Mouse (Mus musculus) right cerebral cortex, postnatal 25 days (tissue): ENCODE data around the gene Ptf1a.

ENCODE experiments used
- DNase-seq: peaks from one replicate; pipeline ENCODE4 v3.0.0; 2022

Gene Ptf1a

DNA sequence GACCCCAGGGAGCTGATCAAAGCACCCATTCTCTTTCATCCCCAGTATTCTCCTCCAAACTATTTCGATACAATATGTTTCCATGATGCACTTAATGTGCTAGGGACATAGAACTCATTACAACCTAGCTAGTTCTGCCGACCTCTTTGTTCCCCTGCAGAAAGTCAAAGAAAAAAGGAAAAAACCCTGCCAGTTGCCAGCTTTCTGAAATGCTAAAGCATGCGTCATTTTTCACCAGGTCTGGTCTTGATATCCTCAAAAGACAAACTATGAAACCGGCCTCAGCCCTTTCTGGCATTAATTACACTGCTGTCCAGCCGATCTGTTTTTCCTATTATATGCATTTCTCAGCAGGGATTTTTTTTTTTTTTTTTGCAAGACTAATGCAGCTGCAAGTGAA is 9.8 kb downstream of the Ptf1a start:
- no peak for DNase-seq

- no peak for DNase-seq
Observed at GRCm38 (mm10) chr2:19455857-19456482, 10.5 kb downstream of the Ptf1a start.

- DNase-seq: no peak
Observed at GRCm38 (mm10) chr2:19458785-19459184, 13.3 kb downstream of the Ptf1a start.

DNA sequence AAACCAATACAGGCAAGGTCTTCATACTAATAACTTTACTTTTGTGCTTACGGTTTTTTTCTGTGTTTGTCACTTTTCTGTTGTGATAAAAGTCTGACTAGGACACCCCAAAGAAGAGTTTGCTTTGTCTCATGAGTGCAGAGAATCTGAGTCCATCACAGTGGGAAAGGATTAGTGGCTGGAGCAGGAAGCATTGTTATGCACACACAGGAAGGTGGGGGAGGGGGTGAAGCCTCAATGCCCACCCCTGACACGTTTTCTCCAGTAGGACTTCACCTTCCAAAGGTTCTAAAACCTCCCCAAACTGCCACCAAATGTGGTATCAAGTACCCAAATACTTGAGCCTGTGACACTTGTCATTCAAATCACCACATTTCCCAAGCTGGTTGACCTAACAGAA is 16.5 kb downstream of the Ptf1a start:
- DNase-seq: no peak

DNA sequence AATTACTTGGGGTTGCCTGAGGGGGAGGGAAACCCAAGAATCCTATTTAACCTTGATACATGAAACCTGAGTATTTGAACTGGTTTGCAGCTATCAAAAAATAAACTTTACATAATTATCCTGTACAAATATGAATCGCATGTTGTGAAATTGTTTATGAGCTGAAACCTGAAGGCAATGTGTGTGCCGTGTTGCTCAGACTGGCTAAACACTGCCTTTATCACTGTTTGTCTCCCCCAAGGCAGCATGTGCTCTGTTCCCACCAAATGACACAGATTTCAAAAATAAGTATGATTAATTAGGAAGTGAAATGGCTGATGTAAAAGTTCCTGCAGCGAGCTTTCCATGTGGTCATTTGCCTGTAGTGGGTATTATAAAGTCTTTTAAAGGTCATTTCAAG is 44.8 kb downstream of the Ptf1a start:
- DNase-seq: no peak
